Mouse (Mus musculus): ENCODE measurements around the gene Lamb3. TPM values are rescaled to one million over a fixed set of nuclear protein-coding genes. Genes with fewer than 3 reads are reported as not detected.

Gene Lamb3
- polyA plus RNA-seq, 1 experiment from 2014 or later, result 0.97 TPM

GRCm38 (mm10) chr1:193382435-193382834, 174.9 kb downstream of the Lamb3 start:
- Histone ChIP-seq H3K4me1 (ENCODE audit: control insufficient read depth, insufficient read depth, low read length) (peaks cover 2% of the 10 kb centered on the region), H3K4me3 (ENCODE audit: low read depth, low read length) (peak overlapping the region; percentile 36)
- ATAC-seq (replicated peaks; ENCODE audit: insufficient number of reproducible peaks, low FRiP score, low TSS enrichment, low read depth), result peak; percentile 78

GRCm38 (mm10) chr1:193382841-193383462, 175.5 kb downstream of the Lamb3 start:
- Histone ChIP-seq H3K4me1 (ENCODE audit: control insufficient read depth, insufficient read depth, low read length) (peaks cover 2% of the 10 kb centered on the region), H3K9ac (replicated peaks; ENCODE audit: low read length) (peak overlapping the region; percentile 39), H3K27me3 (ENCODE audit: control insufficient read depth, insufficient read depth, low read length) (no peaks in the 10 kb centered on the region), H3K4me3 (ENCODE audit: low read depth, low read length) (peak overlapping the region; percentile 36), H3K9me3 (replicated peaks; ENCODE audit: control insufficient read depth, low read length) (no peaks in the 10 kb centered on the region), H3K36me3 (replicated peaks; ENCODE audit: control insufficient read depth, insufficient read depth, low read depth, low read length) (no peaks in the 10 kb centered on the region), H3K27ac (replicated peaks; ENCODE audit: low read depth, low read length) (no peak overlapping the region), H3K4me2 (ENCODE audit: low read depth, low read length) (peak overlapping the region; percentile 53)
- DNase-seq (ENCODE audit: low spot score) (peak; percentile 82), ATAC-seq (replicated peaks; ENCODE audit: insufficient number of reproducible peaks, low FRiP score, low TSS enrichment, low read depth) (0 out of 2 replicates have a peak, but pooled peaks have one; percentile 23)
- 4% methylated on average over 8 of the region's 8 CpGs for WGBS

More at GRCm38 (mm10) chr1:193382435-193382834, 174.9 kb downstream of the Lamb3 start:
- H3K4me2 ChIP-seq (ENCODE audit: low read depth, low read length), result peak overlapping the region; percentile 53
- H3K9ac ChIP-seq (replicated peaks; ENCODE audit: low read length), result peak overlapping the region; percentile 43
- peak overlapping the region; percentile 10; the same call in 1 of the 2 replicates for H3K27ac ChIP-seq (replicated peaks; ENCODE audit: low read depth, low read length)
- peak; percentile 86 for DNase-seq (ENCODE audit: low spot score)
- H3K27me3 ChIP-seq (ENCODE audit: control insufficient read depth, insufficient read depth, low read length), result no peaks in the 10 kb centered on the region
- no peaks in the 10 kb centered on the region for H3K9me3 ChIP-seq (replicated peaks; ENCODE audit: control insufficient read depth, low read length)
- no peaks in the 10 kb centered on the region for H3K36me3 ChIP-seq (replicated peaks; ENCODE audit: control insufficient read depth, insufficient read depth, low read depth, low read length)
- 0% methylated on average over 8 of the region's 8 CpGs for WGBS

GRCm38 (mm10) chr1:193386136-193386535, 178.6 kb downstream of the Lamb3 start:
- WGBS, result 1% methylated on average over 5 of the region's 5 CpGs
- no peaks in the 10 kb centered on the region for H3K9me3 ChIP-seq (replicated peaks; ENCODE audit: control insufficient read depth, low read length)
- H3K4me1 ChIP-seq (ENCODE audit: control insufficient read depth, insufficient read depth, low read length), result peaks cover 2% of the 10 kb centered on the region
- no peak overlapping the region for H3K27ac ChIP-seq (replicated peaks; ENCODE audit: low read depth, low read length)
- H3K4me3 ChIP-seq (ENCODE audit: low read depth, low read length), result no peak overlapping the region
- H3K4me2 ChIP-seq (ENCODE audit: low read depth, low read length), result no peak overlapping the region
- peak; percentile 89 for DNase-seq (ENCODE audit: low spot score)
- ATAC-seq (replicated peaks; ENCODE audit: insufficient number of reproducible peaks, low FRiP score, low TSS enrichment, low read depth), result no peak
- H3K9ac ChIP-seq (replicated peaks; ENCODE audit: low read length), result 0 out of 2 replicates have a peak overlapping the region, but pooled peaks have one; percentile 30
- no peaks in the 10 kb centered on the region for H3K27me3 ChIP-seq (ENCODE audit: control insufficient read depth, insufficient read depth, low read length)
- H3K36me3 ChIP-seq (replicated peaks; ENCODE audit: control insufficient read depth, insufficient read depth, low read depth, low read length), result no peaks in the 10 kb centered on the region

- Histone ChIP-seq H3K36me3 (replicated peaks; ENCODE audit: control insufficient read depth, insufficient read depth, low read depth, low read length) (no peaks in the 10 kb centered on the region), H3K4me3 (ENCODE audit: low read depth, low read length) (no peak overlapping the region), H3K9ac (replicated peaks; ENCODE audit: low read length) (no peak overlapping the region), H3K9me3 (replicated peaks; ENCODE audit: control insufficient read depth, low read length) (no peaks in the 10 kb centered on the region), H3K4me2 (ENCODE audit: low read depth, low read length) (no peak overlapping the region), H3K4me1 (ENCODE audit: control insufficient read depth, insufficient read depth, low read length) (peaks cover 2% of the 10 kb centered on the region), H3K27ac (replicated peaks; ENCODE audit: low read depth, low read length) (no peak overlapping the region), H3K27me3 (ENCODE audit: control insufficient read depth, insufficient read depth, low read length) (no peaks in the 10 kb centered on the region)
- 49% methylated on average over 2 of the region's 2 CpGs for whole genome bisulfite sequencing
- DNase-seq (ENCODE audit: low spot score) (no peak), ATAC-seq (replicated peaks; ENCODE audit: insufficient number of reproducible peaks, low FRiP score, low TSS enrichment, low read depth) (no peak)
These were observed 179.7 kb downstream of the Lamb3 start for GRCm38 (mm10) chr1:193387241-193387640.

- ATAC-seq (replicated peaks; ENCODE audit: insufficient number of reproducible peaks, low FRiP score, low TSS enrichment, low read depth) (no peak), DNase-seq (ENCODE audit: low spot score) (no peak)
- H3K9ac ChIP-seq (replicated peaks; ENCODE audit: low read length), result no peak overlapping the region
- H3K4me2 ChIP-seq (ENCODE audit: low read depth, low read length), result no peak overlapping the region
- H3K27me3 ChIP-seq (ENCODE audit: control insufficient read depth, insufficient read depth, low read length), result no peaks in the 10 kb centered on the region
- no peak overlapping the region for H3K4me3 ChIP-seq (ENCODE audit: low read depth, low read length)
- H3K9me3 ChIP-seq (replicated peaks; ENCODE audit: control insufficient read depth, low read length), result no peaks in the 10 kb centered on the region
- peaks cover 2% of the 10 kb centered on the region; the same call in 1 of the 2 replicates for H3K4me1 ChIP-seq (ENCODE audit: control insufficient read depth, insufficient read depth, low read length)
- 27% methylated on average over 3 of the region's 3 CpGs for WGBS
- no peaks in the 10 kb centered on the region for H3K36me3 ChIP-seq (replicated peaks; ENCODE audit: control insufficient read depth, insufficient read depth, low read depth, low read length)
- no peak overlapping the region for H3K27ac ChIP-seq (replicated peaks; ENCODE audit: low read depth, low read length)
These were observed 182.0 kb downstream of the Lamb3 start for GRCm38 (mm10) chr1:193389505-193389904.

GRCm38 (mm10) chr1:193390004-193390403, 182.5 kb downstream of the Lamb3 start:
- Histone ChIP-seq H3K27ac (replicated peaks; ENCODE audit: low read depth, low read length) (no peak overlapping the region), H3K4me1 (ENCODE audit: control insufficient read depth, insufficient read depth, low read length) (peaks cover 2% of the 10 kb centered on the region; the same call in 1 of the 2 replicates), H3K9me3 (replicated peaks; ENCODE audit: control insufficient read depth, low read length) (no peaks in the 10 kb centered on the region), H3K27me3 (ENCODE audit: control insufficient read depth, insufficient read depth, low read length) (no peaks in the 10 kb centered on the region), H3K9ac (replicated peaks; ENCODE audit: low read length) (no peak overlapping the region), H3K4me2 (ENCODE audit: low read depth, low read length) (no peak overlapping the region), H3K36me3 (replicated peaks; ENCODE audit: control insufficient read depth, insufficient read depth, low read depth, low read length) (no peaks in the 10 kb centered on the region), H3K4me3 (ENCODE audit: low read depth, low read length) (no peak overlapping the region)
- DNase-seq (ENCODE audit: low spot score) (no peak), ATAC-seq (replicated peaks; ENCODE audit: insufficient number of reproducible peaks, low FRiP score, low TSS enrichment, low read depth) (no peak)
- 42% methylated on average over 12 of the region's 12 CpGs for WGBS

- Histone ChIP-seq H3K9ac (replicated peaks; ENCODE audit: low read length) (no peak overlapping the region), H3K36me3 (replicated peaks; ENCODE audit: control insufficient read depth, insufficient read depth, low read depth, low read length) (no peaks in the 10 kb centered on the region), H3K4me2 (ENCODE audit: low read depth, low read length) (no peak overlapping the region), H3K4me3 (ENCODE audit: low read depth, low read length) (no peak overlapping the region), H3K9me3 (replicated peaks; ENCODE audit: control insufficient read depth, low read length) (no peaks in the 10 kb centered on the region), H3K27ac (replicated peaks; ENCODE audit: low read depth, low read length) (no peak overlapping the region), H3K27me3 (ENCODE audit: control insufficient read depth, insufficient read depth, low read length) (no peaks in the 10 kb centered on the region), H3K4me1 (ENCODE audit: control insufficient read depth, insufficient read depth, low read length) (no peaks in the 10 kb centered on the region)
- DNase-seq (ENCODE audit: low spot score) (no peak), ATAC-seq (replicated peaks; ENCODE audit: insufficient number of reproducible peaks, low FRiP score, low TSS enrichment, low read depth) (no peak)
- 86% methylated on average over 3 of the region's 3 CpGs for WGBS
These were observed 184.8 kb downstream of the Lamb3 start for GRCm38 (mm10) chr1:193392266-193392665.

Measured in embryonic facial prominence, embryonic 11.5 days (tissue).